Mouse (Mus musculus) layer of hippocampus, postnatal 36 days (tissue): ENCODE measurements around the gene Coq4. TPM values are rescaled to one million over a fixed set of nuclear protein-coding genes. Genes with fewer than 3 reads are reported as not detected.

ENCODE experiments used
- DNase-seq, 2 experiments: peaks; one replicate each; pipeline ENCODE4 v3.0.0; 2022
- microRNA-seq, 2 experiments: library from miRNA; unstranded; fragments of <30 nt; microRNA quantifications; one replicate each; pipeline ENCODE4 v1.2.0; 2021
- total RNA-seq, 2 experiments: library from RNA; stranded (reverse); gene quantifications; 2 replicates each; pipeline ENCODE4 v1.2.3; 2021

Coq4 gene
- total RNA-seq, 2 experiments from 2014 or later, result 23.3 to 28.9 TPM

DNA sequence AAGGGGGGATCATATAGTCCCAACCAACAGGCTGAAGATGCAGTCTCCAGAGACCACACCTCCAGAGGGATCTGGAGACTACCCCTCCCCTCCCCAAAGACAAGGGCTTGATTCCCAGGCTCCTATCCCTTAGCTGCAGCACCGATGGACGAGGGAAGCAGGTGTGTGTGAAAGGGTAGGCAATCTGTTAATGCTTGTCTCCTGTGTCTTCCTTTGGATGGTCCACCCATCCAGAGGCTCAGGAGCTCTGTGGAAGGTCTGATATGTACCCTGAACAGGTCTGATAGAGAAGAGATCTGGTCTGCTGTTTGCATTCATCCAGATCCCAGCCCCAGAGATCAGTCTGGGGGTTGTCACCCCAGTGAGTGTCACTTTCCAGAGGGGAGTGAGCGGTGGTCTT, 59.6 kb downstream of the Coq4 start:
- no peak for DNase-seq

Small RNA genes lying within 50 kb of the gene (microRNA-seq; reads per million reads assigned to microRNA genes)
- gene Mir219a-2, result 0 to 0.21 reads per million in 2 experiments
- gene Mir219b, result 0 reads per million in 2 experiments

Other genes with a start within 250 kb of the Coq4 start
- gene Rapgef1, start 167.8 kb upstream of the Coq4 start, total RNA-seq, result 10 to 100 TPM; 94.0 to 99.0 TPM
- gene Gm13420, start 35.8 kb upstream of the Coq4 start, total RNA-seq, result under 1 TPM; 0.58 to 0.75 TPM
- gene Gm13547, start 28.2 kb upstream of the Coq4 start, total RNA-seq, result not detected
- gene Trub2, start 1.0 kb downstream of the Coq4 start, total RNA-seq, result 10 to 100 TPM; 39.9 to 46.6 TPM
- gene Slc27a4, start 15.1 kb downstream of the Coq4 start, total RNA-seq, result 10 to 100 TPM; 69.6 to 70.5 TPM
- 10 to 100 TPM; 36.6 to 49.5 TPM for gene Urm1, start 32.6 kb downstream of the Coq4 start, total RNA-seq
- gene Cercam, start 81.7 kb downstream of the Coq4 start, total RNA-seq, result 1 to 10 TPM; 6.6 to 7.7 TPM
- gene Odf2, start 101.7 kb downstream of the Coq4 start, total RNA-seq, result 100 to 1,000 TPM; 101 to 114 TPM
- 10 to 100 TPM; 38.7 to 45.5 TPM for gene Gle1, start 147.9 kb downstream of the Coq4 start, total RNA-seq
- 100 to 1,000 TPM; 824 to 881 TPM for gene Sptan1, start 178.1 kb downstream of the Coq4 start, total RNA-seq